Mouse (Mus musculus): Measurements from ENCODE around the gene Gamt. TPM values are rescaled to one million over a fixed set of nuclear protein-coding genes. Genes with fewer than 3 reads are reported as not detected.
A peak's percentile ranks its signal among the peaks of the same experiment; 100 is the strongest.

Gene Gamt
- polyA plus RNA-seq, 1 experiment from 2014 or later, result 58.4 TPM

GRCm38 (mm10) chr10:80282481-80283441 lies 21.9 kb upstream of the Gamt start:
- Histone ChIP-seq H3K4me1 (no peaks in the 10 kb centered on the region), H3K9me3 (no peaks in the 10 kb centered on the region), H3K36me3 (peaks cover 98% of the 10 kb centered on the region), H3K4me3 (no peak overlapping the region), H3K4me2 (replicated peaks) (no peak overlapping the region), H3K27me3 (no peaks in the 10 kb centered on the region), H3K27ac (no peak overlapping the region), H3K9ac (no peak overlapping the region)
- 90% methylated on average over 20 of the region's 20 CpGs for WGBS
- ATAC-seq (ENCODE audit: low FRiP score, low read depth), result no peak

GRCm38 (mm10) chr10:80281921-80282371 lies 21.1 kb upstream of the Gamt start:
- ATAC-seq (ENCODE audit: low FRiP score, low read depth), result no peak
- Histone ChIP-seq H3K36me3 (peaks cover 98% of the 10 kb centered on the region), H3K4me1 (no peaks in the 10 kb centered on the region), H3K27ac (no peak overlapping the region), H3K27me3 (no peaks in the 10 kb centered on the region), H3K4me2 (replicated peaks) (no peak overlapping the region), H3K4me3 (no peak overlapping the region), H3K9me3 (no peaks in the 10 kb centered on the region), H3K9ac (no peak overlapping the region)
- 78% methylated on average over 8 of the region's 8 CpGs for WGBS

GRCm38 (mm10) chr10:80281304-80281703 lies 20.5 kb upstream of the Gamt start:
- WGBS, result 85% methylated on average over 7 of the region's 7 CpGs
- no peak overlapping the region for H3K4me2 ChIP-seq (replicated peaks)
- H3K4me3 ChIP-seq, result no peak overlapping the region
- H3K4me1 ChIP-seq, result no peaks in the 10 kb centered on the region
- H3K27ac ChIP-seq, result no peak overlapping the region
- no peak for ATAC-seq (ENCODE audit: low FRiP score, low read depth)
- H3K27me3 ChIP-seq, result no peaks in the 10 kb centered on the region
- H3K9me3 ChIP-seq, result no peaks in the 10 kb centered on the region
- peaks cover 96% of the 10 kb centered on the region for H3K36me3 ChIP-seq
- no peak overlapping the region for H3K9ac ChIP-seq

GRCm38 (mm10) chr10:80279273-80279672 lies 18.5 kb upstream of the Gamt start:
- Histone ChIP-seq H3K27ac (no peak overlapping the region), H3K36me3 (peaks cover 97% of the 10 kb centered on the region), H3K9ac (no peak overlapping the region), H3K27me3 (no peaks in the 10 kb centered on the region), H3K4me3 (no peak overlapping the region), H3K4me1 (no peaks in the 10 kb centered on the region), H3K9me3 (no peaks in the 10 kb centered on the region), H3K4me2 (replicated peaks) (no peak overlapping the region)
- ATAC-seq (ENCODE audit: low FRiP score, low read depth), result no peak
- 94% methylated on average over 12 of the region's 12 CpGs for WGBS

- Histone ChIP-seq H3K27ac (no peak overlapping the region), H3K4me1 (no peaks in the 10 kb centered on the region), H3K36me3 (peaks cover 97% of the 10 kb centered on the region), H3K9me3 (no peaks in the 10 kb centered on the region), H3K4me3 (no peak overlapping the region), H3K9ac (no peak overlapping the region), H3K4me2 (replicated peaks) (no peak overlapping the region), H3K27me3 (no peaks in the 10 kb centered on the region)
- no peak for ATAC-seq (ENCODE audit: low FRiP score, low read depth)
- 97% methylated on average over 9 of the region's 9 CpGs for WGBS
Observed at GRCm38 (mm10) chr10:80278390-80278789, 17.6 kb upstream of the Gamt start.

GRCm38 (mm10) chr10:80276238-80276637 lies 15.4 kb upstream of the Gamt start:
- peaks cover 84% of the 10 kb centered on the region for H3K36me3 ChIP-seq
- no peak overlapping the region for H3K9ac ChIP-seq
- no peak overlapping the region for H3K4me3 ChIP-seq
- no peak overlapping the region for H3K27ac ChIP-seq
- WGBS, result 85% methylated on average over 5 of the region's 5 CpGs
- H3K4me2 ChIP-seq (replicated peaks), result no peak overlapping the region
- H3K4me1 ChIP-seq, result peaks cover 5% of the 10 kb centered on the region; the same call in 1 of the 2 replicates
- no peak for ATAC-seq (ENCODE audit: low FRiP score, low read depth)
- H3K27me3 ChIP-seq, result no peaks in the 10 kb centered on the region
- H3K9me3 ChIP-seq, result no peaks in the 10 kb centered on the region

- peaks cover 72% of the 10 kb centered on the region for H3K36me3 ChIP-seq
- 94% methylated on average over 3 of the region's 3 CpGs for WGBS
- H3K9ac ChIP-seq, result no peak overlapping the region
- ATAC-seq (ENCODE audit: low FRiP score, low read depth), result no peak
- H3K27me3 ChIP-seq, result no peaks in the 10 kb centered on the region
- H3K4me1 ChIP-seq, result peaks cover 25% of the 10 kb centered on the region
- no peaks in the 10 kb centered on the region for H3K9me3 ChIP-seq
- H3K4me3 ChIP-seq, result no peak overlapping the region
- H3K4me2 ChIP-seq (replicated peaks), result no peak overlapping the region
- no peak overlapping the region for H3K27ac ChIP-seq
Observed at GRCm38 (mm10) chr10:80273847-80274246, 13.0 kb upstream of the Gamt start.

- Histone ChIP-seq H3K9me3 (no peaks in the 10 kb centered on the region), H3K4me3 (no peak overlapping the region), H3K27ac (no peak overlapping the region; the same call in 1 of the 2 replicates), H3K4me1 (peaks cover 42% of the 10 kb centered on the region), H3K4me2 (replicated peaks) (no peak overlapping the region), H3K27me3 (no peaks in the 10 kb centered on the region), H3K9ac (no peak overlapping the region; the same call in none of the 2 replicates), H3K36me3 (peaks cover 67% of the 10 kb centered on the region)
- WGBS, result 89% methylated on average over 8 of the region's 8 CpGs
- ATAC-seq (ENCODE audit: low FRiP score, low read depth), result no peak
Observed at GRCm38 (mm10) chr10:80271870-80272585, 11.2 kb upstream of the Gamt start.

- Histone ChIP-seq H3K27me3 (no peaks in the 10 kb centered on the region), H3K9me3 (no peaks in the 10 kb centered on the region), H3K4me1 (peaks cover 50% of the 10 kb centered on the region), H3K4me2 (replicated peaks) (no peak overlapping the region), H3K36me3 (peaks cover 63% of the 10 kb centered on the region), H3K27ac (no peak overlapping the region), H3K4me3 (no peak overlapping the region), H3K9ac (peak overlapping the region; percentile 45)
- 92% methylated on average over 5 of the region's 5 CpGs for WGBS
- ATAC-seq (ENCODE audit: low FRiP score, low read depth), result no peak
Observed at GRCm38 (mm10) chr10:80271186-80271843, 10.5 kb upstream of the Gamt start.

GRCm38 (mm10) chr10:80270734-80271181 lies 9.9 kb upstream of the Gamt start:
- Histone ChIP-seq H3K9me3 (no peaks in the 10 kb centered on the region), H3K4me3 (no peak overlapping the region), H3K36me3 (peaks cover 57% of the 10 kb centered on the region), H3K27ac (no peak overlapping the region), H3K9ac (peak overlapping the region; percentile 45; the same call in 1 of the 2 replicates), H3K4me1 (peaks cover 55% of the 10 kb centered on the region), H3K4me2 (replicated peaks) (no peak overlapping the region), H3K27me3 (no peaks in the 10 kb centered on the region)
- WGBS, result 79% methylated on average over 6 of the region's 6 CpGs
- no peak for ATAC-seq (ENCODE audit: low FRiP score, low read depth)

- Histone ChIP-seq H3K27me3 (no peaks in the 10 kb centered on the region), H3K4me3 (no peak overlapping the region), H3K4me2 (replicated peaks) (no peak overlapping the region), H3K27ac (no peak overlapping the region), H3K4me1 (peaks cover 58% of the 10 kb centered on the region), H3K9ac (peak overlapping the region; percentile 43; the same call in 1 of the 2 replicates), H3K36me3 (peaks cover 50% of the 10 kb centered on the region), H3K9me3 (no peaks in the 10 kb centered on the region)
- WGBS, result 95% methylated on average over 2 of the region's 2 CpGs
- no peak for ATAC-seq (ENCODE audit: low FRiP score, low read depth)
Observed at GRCm38 (mm10) chr10:80270099-80270498, 9.3 kb upstream of the Gamt start.

GRCm38 (mm10) chr10:80265149-80265486 lies 4.3 kb upstream of the Gamt start:
- no peak for ATAC-seq (ENCODE audit: low FRiP score, low read depth)
- H3K27ac ChIP-seq, result peak overlapping the region; percentile 67; the same call in 1 of the 2 replicates
- H3K4me3 ChIP-seq, result peak overlapping the region; percentile 94
- H3K27me3 ChIP-seq, result no peaks in the 10 kb centered on the region
- peaks cover 22% of the 10 kb centered on the region for H3K36me3 ChIP-seq
- H3K4me1 ChIP-seq, result peaks cover 60% of the 10 kb centered on the region
- peak overlapping the region; percentile 98 for H3K9ac ChIP-seq
- peak overlapping the region; percentile 87 for H3K4me2 ChIP-seq (replicated peaks)
- WGBS, result under 1% methylated on average over 18 of the region's 18 CpGs
- H3K9me3 ChIP-seq, result no peaks in the 10 kb centered on the region
